Mouse (Mus musculus) right cerebral cortex, postnatal 36 days (tissue): Measurements from ENCODE around the gene Dsp.

Experiments
- DNase-seq, 2 experiments: peaks; one replicate each; pipeline ENCODE4 v3.0.0; 2022; ENCODE audit warnings: low spot score in 2 of 2, mixed read lengths in 1 of 2

Gene Dsp

GRCm38 (mm10) chr13:38151069-38151588, at the start of gene Dsp:
TSS of gene Dsp (plus strand) at chr13:38151294.
- no peak for DNase-seq

GRCm38 (mm10) chr13:38103406-38103805, 47.7 kb upstream of the Dsp start:
- no peak for DNase-seq

- DNase-seq, result no peak
These were observed 46.6 kb upstream of the Dsp start for GRCm38 (mm10) chr13:38104501-38104900.

- DNase-seq, result no peak
These were observed 42.0 kb upstream of the Dsp start for GRCm38 (mm10) chr13:38109081-38109480.

- no peak for DNase-seq
These were observed 28.8 kb upstream of the Dsp start for GRCm38 (mm10) chr13:38122321-38122720.

GRCm38 (mm10) chr13:38123666-38124065, 27.4 kb upstream of the Dsp start:
- no peak for DNase-seq

- DNase-seq, result no peak
These were observed 23.4 kb upstream of the Dsp start for GRCm38 (mm10) chr13:38127683-38128082.

GRCm38 (mm10) chr13:38128246-38128645, 22.8 kb upstream of the Dsp start:
- no peak for DNase-seq

- no peak for DNase-seq
These were observed 21.6 kb upstream of the Dsp start for GRCm38 (mm10) chr13:38129492-38129891.

GRCm38 (mm10) chr13:38130116-38130515, 21.0 kb upstream of the Dsp start:
- no peak for DNase-seq

GRCm38 (mm10) chr13:38133016-38133528, 18.0 kb upstream of the Dsp start:
- no peak for DNase-seq

- no peak for DNase-seq
These were observed 10.6 kb upstream of the Dsp start for GRCm38 (mm10) chr13:38140521-38140920.

GRCm38 (mm10) chr13:38144962-38145713, 6.0 kb upstream of the Dsp start:
- DNase-seq, result no peak

- DNase-seq, result no peak
These were observed 2.7 kb upstream of the Dsp start for GRCm38 (mm10) chr13:38148348-38148747.

- no peak for DNase-seq
These were observed 756 bp downstream of the Dsp start for GRCm38 (mm10) chr13:38151671-38152428.

GRCm38 (mm10) chr13:38152429-38153035, 1.4 kb downstream of the Dsp start:
- DNase-seq, result no peak

- no peak for DNase-seq
These were observed 4.4 kb downstream of the Dsp start for GRCm38 (mm10) chr13:38155523-38155922.

GRCm38 (mm10) chr13:38157635-38158034, 6.5 kb downstream of the Dsp start:
- no peak for DNase-seq

- DNase-seq, result no peak
These were observed 10.9 kb downstream of the Dsp start for GRCm38 (mm10) chr13:38162002-38162401.

- no peak for DNase-seq
These were observed 11.6 kb downstream of the Dsp start for GRCm38 (mm10) chr13:38162668-38163067.

GRCm38 (mm10) chr13:38164932-38165331, 13.8 kb downstream of the Dsp start:
- no peak for DNase-seq

GRCm38 (mm10) chr13:38167056-38167455, 16.0 kb downstream of the Dsp start:
- DNase-seq, result no peak
